Mouse (Mus musculus): ENCODE data around the gene Adamts8. TPM values are rescaled to one million over a fixed set of nuclear protein-coding genes. Genes with fewer than 3 reads are reported as not detected.

Adamts8 gene
- total and polyA plus RNA-seq, 3 experiments: 2.0 to 3.6 (median 3.3) TPM

DNA sequence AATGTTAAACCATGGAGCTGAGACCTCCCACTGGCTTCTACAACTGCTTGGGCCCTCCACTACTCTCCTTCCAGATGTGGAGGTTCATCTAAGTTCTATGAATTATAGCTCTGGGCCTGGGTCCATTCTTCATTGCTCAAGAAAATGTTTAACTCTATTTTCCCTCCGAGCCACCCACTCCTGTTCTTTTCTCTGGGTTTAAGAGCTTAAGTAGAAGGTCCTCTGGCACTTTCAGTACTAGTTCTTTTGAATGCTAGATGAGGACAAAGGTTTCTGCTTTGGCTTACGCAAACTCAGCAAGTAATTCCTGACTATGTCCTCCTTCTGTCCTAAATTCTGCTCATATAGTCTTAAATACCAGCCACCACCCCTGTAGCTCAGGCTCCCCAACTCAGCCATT is 13.6 kb upstream of the Adamts8 start:
- WGBS: 89% methylated on average over 2 of the region's 2 CpGs

DNA sequence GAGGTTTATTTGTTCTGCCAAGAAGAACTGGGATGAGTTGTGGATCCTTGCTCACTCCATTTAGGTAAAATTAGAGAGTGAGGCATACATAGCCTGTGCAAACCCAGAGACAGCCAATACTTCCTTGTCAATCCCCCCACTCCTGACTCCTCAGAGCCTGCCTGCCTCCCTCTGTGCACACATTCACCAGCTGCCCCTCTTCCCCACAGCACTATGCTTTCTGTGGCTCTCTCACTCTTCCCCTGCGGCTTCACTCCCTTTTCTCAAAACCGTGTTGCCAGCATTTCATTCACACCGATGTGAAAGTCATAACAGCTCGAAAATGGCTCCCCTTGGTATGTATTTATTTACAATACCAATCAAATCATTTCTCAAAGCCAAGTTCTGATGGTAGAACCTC is 10.0 kb upstream of the Adamts8 start:
- intact Hi-C loops (cut with DNase I): no loop called here
- Histone ChIP-seq H3K27me3 (ENCODE audit: control insufficient read depth, insufficient read depth, low read length) (peaks cover 2% of the 10 kb centered on the region; the same call in 1 of the 2 replicates), H3K9ac (ENCODE audit: low read depth, low read length) (no peak overlapping the region), H3K4me3 (no peak overlapping the region), H3K79me2 (replicated peaks; ENCODE audit: control insufficient read depth, insufficient read depth, low read length) (no peaks in the 10 kb centered on the region), H3K4me1 (ENCODE audit: control insufficient read depth, insufficient read depth, low read length) (0 out of 2 replicates have a peak, but pooled peaks cover 1% of the 10 kb centered on the region), H3K27ac (no peak overlapping the region), H3K36me3 (ENCODE audit: control insufficient read depth, insufficient read depth, low read length) (no peaks in the 10 kb centered on the region)
- TF ChIP-seq CTCF (IDR thresholded peaks at IDR 0.05) (no peak), POLR2A (IDR thresholded peaks at IDR 0.05; ENCODE audit: insufficient read depth, low read depth, low read length) (no peak), EP300 (IDR thresholded peaks at IDR 0.05; ENCODE audit: insufficient read depth, low read depth, low read length) (no peak)
- 74% methylated on average over 4 of the region's 4 CpGs for WGBS
- no peak for DNase-seq

More for the DNA sequence above, 13.6 kb upstream of the Adamts8 start:
- Histone ChIP-seq H3K4me1 (ENCODE audit: control insufficient read depth, insufficient read depth, low read length) (no peaks in the 10 kb centered on the region), H3K79me2 (replicated peaks; ENCODE audit: control insufficient read depth, insufficient read depth, low read length) (no peaks in the 10 kb centered on the region), H3K27me3 (ENCODE audit: control insufficient read depth, insufficient read depth, low read length) (no peaks in the 10 kb centered on the region), H3K27ac (no peak overlapping the region), H3K36me3 (ENCODE audit: control insufficient read depth, insufficient read depth, low read length) (no peaks in the 10 kb centered on the region), H3K9ac (ENCODE audit: low read depth, low read length) (no peak overlapping the region), H3K4me3 (no peak overlapping the region)
- DNase-seq: no peak
- intact Hi-C loops (cut with DNase I): no loop called here
- TF ChIP-seq EP300 (IDR thresholded peaks at IDR 0.05; ENCODE audit: insufficient read depth, low read depth, low read length) (no peak), CTCF (IDR thresholded peaks at IDR 0.05) (no peak)

DNA sequence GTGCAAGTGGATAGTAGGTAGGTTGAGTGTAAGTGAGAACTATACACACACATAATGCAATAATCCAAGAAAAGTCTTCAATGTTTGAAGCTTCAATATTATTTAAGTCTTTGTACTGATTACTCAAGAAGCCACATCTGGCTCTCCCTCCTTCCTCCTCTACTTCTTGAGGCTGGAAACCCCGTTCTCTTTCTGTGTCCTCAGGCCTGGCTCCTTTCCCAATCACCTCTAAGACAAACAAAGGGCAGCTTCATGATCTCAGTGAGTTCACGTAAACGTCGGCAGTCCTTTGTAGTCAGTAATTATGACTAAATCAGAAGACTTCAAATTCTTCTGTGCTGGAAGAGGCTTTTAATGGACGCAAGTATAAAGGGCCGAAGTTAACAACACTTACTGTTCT is 7.5 kb upstream of the Adamts8 start:
- H3K4me1 ChIP-seq (ENCODE audit: control insufficient read depth, insufficient read depth, low read length): 0 out of 2 replicates have a peak, but pooled peaks cover 1% of the 10 kb centered on the region
- no peak for TF ChIP-seq EP300 (IDR thresholded peaks at IDR 0.05; ENCODE audit: insufficient read depth, low read depth, low read length)
- TF ChIP-seq POLR2A (IDR thresholded peaks at IDR 0.05; ENCODE audit: insufficient read depth, low read depth, low read length): no peak
- no peak for TF ChIP-seq CTCF (IDR thresholded peaks at IDR 0.05)
- no peak for DNase-seq
- H3K79me2 ChIP-seq (replicated peaks; ENCODE audit: control insufficient read depth, insufficient read depth, low read length): no peaks in the 10 kb centered on the region
- peaks cover 2% of the 10 kb centered on the region; the same call in 1 of the 2 replicates for H3K27me3 ChIP-seq (ENCODE audit: control insufficient read depth, insufficient read depth, low read length)
- no peaks in the 10 kb centered on the region for H3K36me3 ChIP-seq (ENCODE audit: control insufficient read depth, insufficient read depth, low read length)
- H3K4me3 ChIP-seq: no peak overlapping the region
- H3K9ac ChIP-seq (ENCODE audit: low read depth, low read length): no peak overlapping the region
- no peak overlapping the region for H3K27ac ChIP-seq
- intact Hi-C loops (cut with DNase I): loop anchor here (5.0 kb wide), 1 partner anchor 318 kb away; no protein-coding TSS in a partner anchor
- 59% methylated on average over 6 of the region's 6 CpGs for WGBS

DNA sequence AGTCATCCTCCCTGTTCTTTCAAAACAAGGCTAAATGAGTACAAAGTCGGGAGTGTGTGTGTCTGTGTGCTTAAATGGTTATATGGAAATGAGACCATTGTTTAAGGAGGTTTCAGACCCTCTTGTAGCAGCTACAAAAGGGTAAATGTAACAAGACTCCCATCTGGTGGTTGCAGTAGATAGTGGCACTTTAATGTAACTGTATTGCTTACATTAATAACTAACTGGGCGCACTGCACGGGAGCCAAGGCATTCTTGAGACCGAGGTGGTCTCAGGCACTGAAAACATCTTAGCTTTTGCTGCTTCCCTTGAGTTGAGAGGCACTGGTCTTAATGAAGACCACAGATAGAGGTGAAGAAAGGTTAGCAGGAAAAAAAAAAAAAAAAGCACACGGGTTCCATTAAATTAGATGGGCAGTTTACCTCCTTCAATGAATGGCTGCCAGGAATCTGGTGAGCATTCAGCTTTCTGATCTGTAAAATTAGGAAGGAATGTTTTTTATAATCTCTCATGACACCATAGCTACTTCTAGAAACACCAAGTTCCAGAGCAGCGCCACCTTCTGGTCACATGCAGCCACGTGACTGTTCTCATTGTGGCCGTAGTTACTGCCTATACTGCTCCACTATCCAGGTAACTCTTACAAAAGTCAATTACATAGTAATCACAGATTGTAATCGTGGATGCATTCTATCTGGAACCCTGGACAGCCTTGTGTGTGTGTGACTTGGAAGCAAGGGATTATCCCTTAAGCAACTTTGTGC is 5.5 kb upstream of the Adamts8 start:
- 0 out of 2 replicates have a peak, but pooled peaks cover 1% of the 10 kb centered on the region for H3K4me1 ChIP-seq (ENCODE audit: control insufficient read depth, insufficient read depth, low read length)
- intact Hi-C loops (cut with DNase I): loop anchor here (1.0 to 5.0 kb wide), 4 partner anchors 202 to 457 kb away; no protein-coding TSS in a partner anchor

DNA sequence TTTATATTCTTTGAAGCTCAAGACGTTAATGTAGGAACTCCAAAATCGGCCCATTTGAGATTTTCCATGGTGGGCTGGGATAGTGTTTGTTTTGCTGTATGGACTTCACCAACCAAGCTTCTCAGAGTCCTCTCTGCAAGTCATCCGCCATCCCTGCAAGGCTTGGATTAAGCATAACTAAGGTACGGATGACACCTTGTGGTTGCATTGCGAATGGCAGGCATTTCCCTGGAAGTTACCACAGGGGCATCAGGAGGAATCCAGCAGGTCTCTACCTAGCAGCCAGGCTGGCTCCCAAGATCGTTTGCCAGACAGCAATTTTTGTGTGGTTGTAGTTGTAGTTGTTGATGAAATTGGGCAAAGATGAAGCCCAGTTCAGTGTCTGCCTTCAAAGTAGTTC is 2.0 kb upstream of the Adamts8 start:
- Histone ChIP-seq H3K4me1 (ENCODE audit: control insufficient read depth, insufficient read depth, low read length) (peaks cover 3% of the 10 kb centered on the region; the same call in 1 of the 2 replicates), H3K4me3 (no peak overlapping the region), H3K27me3 (ENCODE audit: control insufficient read depth, insufficient read depth, low read length) (peaks cover 9% of the 10 kb centered on the region), H3K36me3 (ENCODE audit: control insufficient read depth, insufficient read depth, low read length) (no peaks in the 10 kb centered on the region), H3K9ac (ENCODE audit: low read depth, low read length) (no peak overlapping the region), H3K79me2 (replicated peaks; ENCODE audit: control insufficient read depth, insufficient read depth, low read length) (no peaks in the 10 kb centered on the region), H3K27ac (no peak overlapping the region)
- DNase-seq: peak; percentile 77 to 90
- 2% methylated on average over 6 of the region's 6 CpGs for WGBS
- intact Hi-C loops (cut with DNase I): loop anchor here (1.0 to 2.0 kb wide), 4 partner anchors 142 to 502 kb away; no protein-coding TSS in a partner anchor
- peak; percentile 95 for TF ChIP-seq EP300 (IDR thresholded peaks at IDR 0.05; ENCODE audit: insufficient read depth, low read depth, low read length)
- TF ChIP-seq POLR2A (IDR thresholded peaks at IDR 0.05; ENCODE audit: insufficient read depth, low read depth, low read length): no peak
- TF ChIP-seq CTCF (IDR thresholded peaks at IDR 0.05): peak; percentile 98

More for the DNA sequence above, 5.5 kb upstream of the Adamts8 start:
- Histone ChIP-seq H3K27me3 (ENCODE audit: control insufficient read depth, insufficient read depth, low read length) (peaks cover 2% of the 10 kb centered on the region; the same call in 1 of the 2 replicates), H3K36me3 (ENCODE audit: control insufficient read depth, insufficient read depth, low read length) (no peaks in the 10 kb centered on the region), H3K27ac (no peak overlapping the region), H3K9ac (ENCODE audit: low read depth, low read length) (peak overlapping the region; percentile 28; the same call in 1 of the 2 replicates), H3K4me3 (no peak overlapping the region), H3K79me2 (replicated peaks; ENCODE audit: control insufficient read depth, insufficient read depth, low read length) (no peaks in the 10 kb centered on the region)
- WGBS: 17% methylated on average over 9 of the region's 9 CpGs
- peak; percentile 28 to 62 for DNase-seq
- TF ChIP-seq EP300 (IDR thresholded peaks at IDR 0.05; ENCODE audit: insufficient read depth, low read depth, low read length) (0 out of 2 replicates have a peak, but pooled peaks have one; percentile 23), POLR2A (IDR thresholded peaks at IDR 0.05; ENCODE audit: insufficient read depth, low read depth, low read length) (no peak), CTCF (IDR thresholded peaks at IDR 0.05) (peak; percentile 59)

DNA sequence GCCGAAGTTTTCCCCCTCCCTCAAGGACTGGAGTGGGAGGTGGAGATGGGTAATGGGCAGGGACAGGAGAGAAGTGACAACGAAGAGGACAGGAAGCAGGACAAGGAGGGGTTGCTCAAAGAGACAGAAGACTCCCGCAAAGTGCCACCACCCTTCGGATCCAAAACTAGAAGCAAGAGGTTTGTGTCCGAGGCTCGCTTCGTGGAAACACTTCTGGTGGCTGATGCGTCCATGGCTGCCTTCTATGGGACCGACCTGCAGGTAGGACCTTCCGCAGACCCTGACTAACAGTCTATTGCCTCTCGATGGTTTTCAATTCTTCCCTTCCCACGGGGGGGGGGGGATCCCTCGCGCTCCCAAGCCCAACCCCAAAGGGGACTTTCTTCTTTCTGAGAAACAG is 979 bp downstream of the Adamts8 start:
- Histone ChIP-seq H3K4me1 (ENCODE audit: control insufficient read depth, insufficient read depth, low read length) (peaks cover 1% of the 10 kb centered on the region; the same call in 1 of the 2 replicates), H3K4me3 (peak overlapping the region; percentile 49), H3K79me2 (replicated peaks; ENCODE audit: control insufficient read depth, insufficient read depth, low read length) (no peaks in the 10 kb centered on the region), H3K9ac (ENCODE audit: low read depth, low read length) (peak overlapping the region; percentile 60), H3K36me3 (ENCODE audit: control insufficient read depth, insufficient read depth, low read length) (no peaks in the 10 kb centered on the region), H3K27ac (no peak overlapping the region; the same call in 1 of the 2 replicates), H3K27me3 (ENCODE audit: control insufficient read depth, insufficient read depth, low read length) (peaks cover 7% of the 10 kb centered on the region)
- DNase-seq: no peak
- intact Hi-C loops (cut with DNase I): no loop called here
- WGBS: 3% methylated on average over 14 of the region's 14 CpGs
- TF ChIP-seq POLR2A (IDR thresholded peaks at IDR 0.05; ENCODE audit: insufficient read depth, low read depth, low read length) (no peak), CTCF (IDR thresholded peaks at IDR 0.05) (no peak), EP300 (IDR thresholded peaks at IDR 0.05; ENCODE audit: insufficient read depth, low read depth, low read length) (no peak)

All from heart, adult 2 months (tissue).